Mouse (Mus musculus) regulatory T cell (primary cell): Measurements from ENCODE around the gene Jazf1.

Experiments used
- in situ Hi-C: fragments of 300-600 bp; cut with MboI, MseI; formaldehyde crosslinking; loops from one replicate; pipeline ENCODE4 v1.15.1; 2025; ENCODE audit warnings: high pct_unique_total_duplicates

Jazf1 gene

DNA sequence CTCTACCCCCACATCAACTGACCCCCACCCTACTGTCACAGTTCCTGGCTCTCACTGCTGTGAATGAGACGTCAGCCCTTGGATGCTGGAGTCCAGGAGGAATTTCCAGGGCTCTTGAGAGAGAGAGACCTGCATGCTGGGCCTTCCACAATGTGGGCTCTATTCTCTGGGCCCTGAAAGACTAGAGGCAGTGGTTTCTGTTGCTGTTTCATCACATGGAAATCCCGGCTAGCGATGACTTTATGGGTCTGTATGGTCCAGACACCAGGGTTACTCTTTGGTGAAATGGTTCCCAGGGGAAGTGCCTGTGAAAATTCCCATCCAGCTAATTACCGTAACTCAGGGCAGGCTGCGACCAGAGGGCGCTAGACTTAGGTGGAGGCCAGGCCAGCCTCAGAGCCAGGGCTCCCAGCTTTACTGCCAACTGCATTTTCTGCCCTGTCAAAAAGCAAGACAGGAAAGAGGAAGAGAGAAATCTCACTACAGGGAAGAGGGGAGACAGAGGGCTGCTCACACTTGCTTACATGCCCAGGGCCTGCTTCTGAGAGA is 271.1 kb downstream of the Jazf1 start:
- in situ Hi-C loops = no loop called here

DNA sequence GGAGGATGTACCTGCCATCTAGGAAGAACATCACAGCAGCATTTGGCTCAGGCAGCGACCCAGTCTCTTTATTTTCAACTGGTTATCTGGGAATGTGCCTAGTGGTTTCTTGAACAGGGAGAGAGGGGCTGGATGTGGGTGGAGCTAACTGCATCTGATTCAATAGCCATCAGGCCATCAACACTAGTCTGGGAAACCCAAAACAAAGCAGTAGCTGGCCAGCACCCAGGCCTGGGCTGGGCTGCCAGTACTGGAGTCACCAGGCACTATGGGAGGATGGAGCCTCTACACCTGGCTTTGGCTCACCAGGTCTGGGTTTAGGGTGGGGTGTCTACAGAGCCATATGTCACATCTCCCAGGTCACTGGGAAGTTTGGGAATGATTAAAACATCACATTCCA is 271.7 kb downstream of the Jazf1 start:
- in situ Hi-C loops = no loop called here

DNA sequence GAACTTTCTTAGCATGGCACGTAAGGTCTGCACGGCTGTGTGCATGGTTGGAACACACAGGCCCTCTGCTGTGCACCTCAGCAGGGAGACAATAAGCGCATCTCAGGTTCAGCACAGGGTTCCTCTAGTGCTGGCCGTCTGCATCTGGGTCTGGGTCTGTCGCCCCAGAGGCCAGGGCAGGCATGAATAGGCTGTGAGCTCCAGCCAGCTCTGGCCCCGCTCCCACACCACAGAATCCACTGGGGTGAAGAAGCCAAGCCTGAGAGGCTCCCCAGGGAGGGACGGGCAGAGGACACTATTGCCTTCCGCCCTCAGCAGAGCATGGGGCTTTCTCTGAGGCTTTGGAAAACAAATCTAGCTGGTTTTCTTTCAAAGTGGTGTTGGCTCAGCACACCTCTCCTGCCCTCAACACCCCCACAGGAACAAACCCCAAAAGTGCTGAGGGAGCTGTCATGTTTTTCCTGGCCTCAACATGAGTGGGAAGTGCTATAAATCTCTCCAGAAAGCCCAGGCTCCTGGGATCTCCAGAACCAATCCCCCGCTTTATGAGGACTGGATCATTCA is 272.3 kb downstream of the Jazf1 start:
- in situ Hi-C loops = no loop called here

DNA sequence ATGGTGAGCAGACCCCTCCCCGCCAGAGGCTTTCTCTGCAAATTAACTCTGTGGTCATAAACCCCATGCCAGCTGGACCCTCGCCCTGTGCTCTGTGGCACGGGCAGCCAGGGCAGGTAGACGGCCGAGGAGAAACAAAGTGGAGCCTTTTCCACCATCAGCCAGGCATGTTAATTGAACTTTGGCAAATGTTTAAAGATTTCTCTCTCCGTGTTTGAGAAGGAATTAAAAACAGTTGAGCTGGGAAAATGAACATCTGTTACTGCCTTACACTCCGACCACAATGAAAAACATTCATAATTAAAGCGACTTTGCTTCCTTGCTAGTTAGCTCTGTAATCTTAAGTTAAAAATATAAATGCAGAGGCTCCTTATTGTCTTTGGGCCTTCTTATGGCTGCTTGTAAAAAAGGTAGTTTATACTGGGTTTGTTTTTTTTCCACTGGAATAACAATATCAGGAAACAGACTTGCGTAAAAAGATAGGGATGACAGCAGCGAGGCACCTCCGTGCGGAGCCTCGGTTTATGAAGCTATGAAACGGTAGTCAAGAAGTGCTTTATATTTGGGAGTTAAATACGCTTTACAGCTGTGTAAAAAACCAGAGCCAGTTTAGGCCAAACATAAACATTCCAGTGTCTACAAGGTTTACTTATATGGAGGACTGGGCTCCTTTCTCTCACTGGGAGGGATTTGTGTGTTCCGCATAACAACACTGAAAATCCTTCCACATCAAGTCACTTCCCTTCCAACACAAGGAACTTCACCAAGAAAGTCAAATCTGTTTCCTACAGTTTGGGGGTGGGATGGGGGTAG is 273.2 kb downstream of the Jazf1 start:
- in situ Hi-C loops = no loop called here

DNA sequence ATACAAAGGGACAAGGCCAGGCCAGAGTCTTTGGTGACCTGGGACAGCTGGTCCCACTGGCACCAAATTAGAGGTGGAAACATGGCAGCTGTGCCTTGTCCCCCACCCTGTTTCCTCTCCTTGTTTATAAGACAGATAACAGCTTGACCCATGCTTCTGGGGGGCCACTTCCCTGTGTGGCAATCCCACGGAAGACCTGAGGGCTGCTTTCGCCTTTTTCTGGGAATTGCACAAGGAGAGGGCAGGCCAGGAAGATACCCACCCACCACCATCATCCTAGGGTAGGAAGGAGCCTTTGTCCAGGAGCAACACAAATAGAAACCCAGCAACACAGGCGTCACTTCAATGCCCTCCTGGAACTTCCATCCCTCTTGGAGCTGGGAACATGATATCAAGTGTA is 276.0 kb downstream of the Jazf1 start:
- in situ Hi-C loops = no loop called here

DNA sequence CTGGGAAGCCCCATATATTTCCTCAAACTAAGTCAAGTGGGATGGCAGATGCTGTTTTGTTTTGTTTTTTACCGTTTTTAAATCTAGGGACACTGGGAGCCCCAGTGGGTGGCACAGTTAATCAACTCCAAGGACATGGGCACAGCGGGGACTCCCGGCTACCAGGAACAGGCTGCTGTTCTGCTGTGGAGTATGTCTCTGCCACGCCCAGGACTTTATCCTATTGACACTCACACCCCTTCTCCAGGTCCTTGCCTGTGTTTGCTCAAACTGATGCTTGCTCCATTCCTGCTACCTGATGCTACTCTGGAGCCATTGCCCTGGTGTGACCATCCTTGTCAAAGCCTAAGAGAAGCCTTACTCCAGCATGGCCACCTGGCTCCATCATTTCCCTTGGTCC is 277.6 kb downstream of the Jazf1 start:
- in situ Hi-C loops = no loop called here

DNA sequence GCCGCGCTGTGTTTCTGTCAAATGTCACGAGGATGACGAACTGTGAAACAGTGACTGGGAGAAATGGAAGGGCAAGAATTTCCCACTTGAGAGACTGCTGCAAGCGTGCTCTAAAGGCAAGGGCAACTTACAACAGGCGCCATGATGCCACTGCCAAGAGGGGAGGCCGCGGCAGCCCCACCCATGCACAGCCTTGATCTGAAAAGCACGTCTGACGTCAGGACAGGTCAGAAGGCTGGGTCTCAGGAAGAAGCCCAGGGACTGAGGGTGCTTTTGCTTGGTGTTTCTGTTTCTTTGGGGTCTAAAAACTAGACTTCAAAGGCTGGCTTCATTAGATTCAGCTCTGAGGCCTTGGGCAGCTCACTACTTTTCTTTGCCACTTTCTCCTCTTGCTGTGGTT is 278.1 kb downstream of the Jazf1 start:
- in situ Hi-C loops = no loop called here

DNA sequence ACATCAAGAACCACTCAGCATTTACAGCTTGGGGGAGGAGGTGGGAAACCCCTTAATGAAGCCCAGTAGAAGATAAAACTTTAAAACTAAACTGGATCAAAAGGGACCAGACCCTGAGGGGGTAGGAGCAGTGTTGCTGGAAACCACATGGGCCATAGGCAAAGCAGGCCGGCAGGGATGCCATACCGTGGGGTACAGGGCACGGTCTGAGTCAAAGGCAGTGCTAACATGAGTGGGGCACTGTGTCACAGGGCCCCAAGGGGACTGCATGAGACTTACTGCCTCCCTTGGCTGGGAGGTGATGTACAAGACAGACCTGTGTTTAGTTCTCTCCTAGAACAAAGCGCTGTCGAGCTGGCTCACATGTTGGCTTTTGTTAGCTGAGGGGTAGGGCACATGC is 288.9 kb downstream of the Jazf1 start:
- in situ Hi-C loops = no loop called here

DNA sequence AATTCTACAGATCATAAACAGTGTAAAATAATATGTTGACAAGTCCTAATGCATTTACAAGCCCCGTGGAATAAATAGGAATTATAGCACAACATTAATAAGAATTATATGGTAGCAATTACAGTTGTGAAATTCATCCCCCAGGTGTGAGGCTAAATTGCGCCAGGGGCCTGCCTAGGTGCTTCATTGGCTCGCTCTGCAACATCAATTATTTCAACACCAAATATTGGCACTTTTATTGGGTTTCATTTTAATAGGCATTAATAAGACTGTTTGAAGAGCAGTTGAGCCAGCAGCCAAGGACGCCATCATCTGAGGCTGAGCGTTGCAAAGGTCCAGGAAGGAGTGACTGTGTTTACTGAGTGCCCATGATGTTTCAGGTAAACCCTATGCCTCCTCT is 289.9 kb downstream of the Jazf1 start:
- in situ Hi-C loops = no loop called here

DNA sequence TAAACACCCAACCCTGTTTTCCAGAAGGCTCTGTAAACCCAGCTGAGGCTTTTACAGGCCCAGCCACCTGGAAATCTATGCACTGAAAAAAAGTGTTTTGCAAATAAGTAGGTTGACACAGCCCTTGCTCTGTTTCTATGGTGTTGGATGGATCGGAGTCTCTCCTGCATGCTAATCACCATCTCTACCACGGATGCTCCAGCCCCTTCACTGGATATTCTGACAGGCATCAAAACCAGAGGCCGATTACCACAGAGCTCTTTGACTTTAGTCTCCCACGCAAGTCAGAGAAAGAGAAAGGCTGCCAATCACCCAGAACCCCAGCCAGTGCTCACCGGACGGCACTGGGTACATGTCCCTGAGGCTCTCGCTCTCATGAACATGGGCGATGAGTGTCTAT is 291.4 kb downstream of the Jazf1 start:
- in situ Hi-C loops = no loop called here

DNA sequence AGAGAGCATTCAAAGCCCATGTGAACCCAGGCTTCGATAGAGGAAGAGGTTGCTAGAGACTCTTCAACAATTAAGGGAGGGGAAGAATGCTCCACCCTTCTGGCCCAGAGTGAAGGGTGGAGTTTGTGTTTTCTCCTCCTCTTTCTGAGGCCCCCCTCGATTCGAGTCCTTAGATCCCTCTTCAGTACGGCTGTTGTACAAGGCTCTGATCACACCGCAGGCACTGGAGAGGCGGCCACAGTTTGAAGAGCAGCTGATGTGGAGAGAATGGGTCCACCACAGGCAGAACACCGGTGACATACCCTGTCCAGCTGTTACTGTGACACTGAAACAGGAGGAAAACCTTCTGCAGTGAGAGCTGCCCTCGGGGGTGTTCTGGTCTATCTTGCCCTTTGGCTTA is 292.5 kb downstream of the Jazf1 start:
- in situ Hi-C loops = no loop called here

DNA sequence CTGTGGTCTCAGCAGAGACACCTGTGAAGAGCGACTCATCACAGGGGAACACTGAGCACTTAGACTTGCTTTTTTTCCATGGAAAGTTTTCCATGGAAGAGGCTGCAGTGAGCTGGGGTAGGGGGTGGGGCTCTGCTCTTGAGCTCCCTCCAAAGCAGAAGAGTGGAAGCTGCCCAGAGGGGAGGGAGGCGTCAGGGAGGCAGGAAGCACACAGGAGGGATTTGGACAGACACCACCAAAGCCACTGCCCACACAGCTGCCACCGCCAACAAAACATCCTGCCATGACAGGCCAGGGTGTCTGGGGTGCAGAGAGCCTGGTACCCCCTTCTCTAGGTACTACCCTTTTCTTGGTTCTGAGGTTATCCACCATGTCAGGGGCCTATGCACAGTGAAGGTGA is 293.1 kb downstream of the Jazf1 start:
- in situ Hi-C loops = no loop called here

DNA sequence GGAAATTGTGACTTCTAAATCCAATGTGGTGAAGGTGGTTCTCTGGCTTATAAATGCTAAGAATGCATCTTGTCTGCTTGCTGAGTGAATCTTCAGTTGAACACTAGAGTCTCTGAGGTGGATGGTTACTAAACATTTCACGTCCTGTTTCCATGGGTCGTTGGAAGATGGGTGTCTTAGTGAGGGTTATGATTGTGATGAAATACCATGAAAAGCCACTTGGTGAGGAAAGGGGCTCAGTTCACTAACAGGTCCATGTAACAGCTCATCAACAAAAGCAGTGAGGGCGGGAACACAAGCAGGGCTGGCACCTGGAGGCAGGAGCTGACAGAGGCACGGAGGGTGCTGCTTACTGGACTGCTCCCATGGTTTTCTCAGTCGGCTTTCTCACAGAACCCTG is 295.3 kb downstream of the Jazf1 start:
- in situ Hi-C loops = no loop called here

DNA sequence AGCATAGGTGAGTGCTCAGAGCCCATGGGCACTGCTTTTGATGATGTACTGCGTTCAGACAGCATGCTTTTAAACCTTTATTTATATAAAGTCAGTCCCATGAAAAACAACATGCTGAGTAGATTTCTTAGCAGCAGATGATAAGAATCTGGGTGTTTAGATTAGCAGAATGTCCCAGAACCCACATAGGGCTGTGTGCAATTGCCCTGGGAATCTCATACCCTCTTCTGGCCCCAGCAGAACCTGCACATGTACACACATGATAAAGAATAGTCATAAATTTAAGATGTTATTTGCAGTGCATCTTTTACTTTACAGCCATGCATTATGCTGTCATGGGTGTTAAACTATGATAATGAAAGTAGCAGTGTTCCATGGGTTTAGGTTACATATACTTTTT is 297.6 kb downstream of the Jazf1 start:
- in situ Hi-C loops = no loop called here

DNA sequence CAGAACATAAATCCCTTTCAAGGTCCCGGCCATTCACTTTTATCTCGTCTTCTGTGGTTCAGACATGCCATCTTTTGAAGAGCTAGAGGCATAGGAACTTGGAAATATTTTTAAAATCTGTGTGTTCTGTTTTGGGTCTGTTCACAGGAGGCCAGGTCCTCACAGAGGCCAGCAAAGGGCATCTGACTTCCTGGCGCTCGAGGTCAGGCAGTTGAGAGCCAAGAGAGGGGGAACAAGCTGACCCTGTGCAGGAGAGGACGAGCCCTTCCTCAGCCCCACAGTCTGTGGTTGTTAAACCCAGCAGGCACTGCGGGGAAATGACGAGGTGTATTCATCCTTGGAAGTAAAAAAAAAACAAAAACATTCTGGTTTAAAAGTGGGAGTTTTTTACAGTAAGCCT is 303.2 kb downstream of the Jazf1 start:
- in situ Hi-C loops = no loop called here

DNA sequence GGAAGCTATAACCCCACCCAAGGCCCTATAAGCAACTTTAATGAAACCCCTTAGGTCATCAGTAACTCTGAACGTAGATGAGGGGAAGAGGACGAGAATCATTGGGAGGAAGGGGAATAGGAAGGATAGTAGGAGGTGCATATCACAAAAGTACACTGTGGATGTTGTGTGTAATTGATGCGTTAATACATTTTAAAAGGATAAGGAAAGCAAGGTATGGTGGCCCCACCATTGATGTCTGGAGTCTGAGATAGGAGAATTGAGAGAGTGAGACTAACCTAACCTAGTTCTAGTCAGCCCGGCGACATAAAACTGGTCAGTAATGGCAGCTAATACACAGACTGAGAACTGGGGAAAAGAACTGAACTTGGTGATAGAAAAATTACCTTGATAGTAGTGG is 315.6 kb downstream of the Jazf1 start:
- in situ Hi-C loops = no loop called here

DNA sequence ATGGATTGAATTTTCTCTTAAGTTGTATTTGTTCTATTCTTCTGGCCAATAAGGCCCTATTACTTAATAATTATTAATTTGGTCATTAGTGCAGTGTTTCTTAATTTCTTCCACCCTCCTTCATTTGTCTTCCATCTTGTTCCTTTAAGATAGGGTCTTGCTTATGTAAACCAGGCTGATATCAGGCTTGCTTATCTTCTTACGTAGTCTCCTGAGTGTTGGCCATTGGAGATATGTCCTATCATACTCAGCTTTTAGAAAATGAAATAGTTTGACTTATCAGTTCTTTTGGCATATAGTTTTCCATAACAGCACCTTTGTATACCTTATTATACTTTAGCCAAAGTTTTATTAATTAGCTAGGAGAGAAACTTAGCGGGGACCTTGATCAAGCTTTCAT is 333.8 kb downstream of the Jazf1 start:
- in situ Hi-C loops = no loop called here

DNA sequence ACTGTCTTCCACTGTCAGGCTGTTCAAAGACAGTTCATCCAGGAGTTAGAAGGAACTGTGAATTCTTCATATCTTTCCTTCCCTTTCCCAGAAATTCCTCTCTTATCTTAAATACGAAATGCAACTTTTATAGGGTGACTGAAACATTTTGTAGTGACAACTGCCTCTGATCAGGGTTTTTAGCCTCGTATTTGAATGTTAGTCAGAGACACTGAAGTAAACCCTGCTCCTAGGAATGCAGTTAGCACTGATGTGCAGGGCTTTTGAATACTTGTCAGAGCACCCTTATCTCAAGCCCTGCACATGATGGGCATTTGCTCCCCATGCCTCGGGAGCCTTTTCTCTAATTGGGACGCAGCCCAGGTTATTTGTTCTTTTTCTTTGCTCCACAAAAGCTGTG is 338.1 kb downstream of the Jazf1 start:
- in situ Hi-C loops = no loop called here

DNA sequence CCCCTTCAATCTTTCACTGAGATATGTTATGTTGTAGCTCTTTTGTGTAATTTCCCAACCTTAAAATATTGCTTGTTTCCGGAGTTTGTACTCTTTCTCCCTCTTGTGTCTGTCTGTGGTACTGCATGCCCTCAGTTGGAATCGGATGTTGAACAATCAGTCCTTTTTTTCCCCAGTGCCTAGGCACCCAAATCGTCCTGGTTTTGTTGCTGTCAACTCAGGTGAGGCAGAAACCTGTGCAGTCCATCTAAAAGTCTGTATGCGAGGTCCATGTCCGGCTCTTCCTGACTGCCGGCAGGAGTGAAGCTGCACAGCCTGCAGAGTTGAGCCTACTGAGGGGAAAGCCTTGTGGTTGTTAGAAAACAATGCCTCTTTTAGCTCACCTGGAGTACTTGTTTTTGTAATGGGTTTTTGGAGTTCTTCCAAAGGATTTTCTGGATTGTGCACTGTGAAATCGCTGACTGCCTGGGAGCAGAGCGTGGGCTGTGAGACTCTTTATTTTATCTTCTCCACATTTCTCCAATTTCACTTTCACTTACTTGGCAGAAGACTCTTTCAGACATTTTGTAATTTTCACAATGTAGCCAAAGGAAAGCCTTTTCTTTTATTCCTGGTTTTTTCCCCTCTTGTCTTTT is 343.5 kb downstream of the Jazf1 start:
- in situ Hi-C loops = no loop called here
